Mouse (Mus musculus): Measurements from ENCODE around the gene Pcnx2.

Pcnx2 gene

DNA sequence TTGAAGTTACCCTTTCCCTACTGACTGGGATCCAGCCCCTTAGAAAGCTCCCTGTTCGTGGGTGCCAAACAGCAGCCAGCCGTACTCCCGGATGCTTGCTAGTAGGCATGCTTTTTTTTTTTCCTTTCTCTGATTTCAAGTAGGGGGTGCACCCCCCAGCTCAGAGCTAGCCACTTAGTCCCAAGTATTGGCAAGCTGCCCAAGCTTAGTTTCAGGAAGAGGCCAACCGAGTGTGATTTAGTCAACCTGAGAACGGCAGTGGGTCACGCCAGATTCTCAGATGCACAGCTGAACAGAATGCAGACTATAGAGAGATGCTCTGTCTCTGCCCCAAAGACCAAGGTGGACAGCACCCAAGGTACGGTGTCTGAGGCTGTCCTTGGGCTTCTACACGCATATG, 147.3 kb downstream of the Pcnx2 start:
- peak; percentile 35 for DNase-seq

DNA sequence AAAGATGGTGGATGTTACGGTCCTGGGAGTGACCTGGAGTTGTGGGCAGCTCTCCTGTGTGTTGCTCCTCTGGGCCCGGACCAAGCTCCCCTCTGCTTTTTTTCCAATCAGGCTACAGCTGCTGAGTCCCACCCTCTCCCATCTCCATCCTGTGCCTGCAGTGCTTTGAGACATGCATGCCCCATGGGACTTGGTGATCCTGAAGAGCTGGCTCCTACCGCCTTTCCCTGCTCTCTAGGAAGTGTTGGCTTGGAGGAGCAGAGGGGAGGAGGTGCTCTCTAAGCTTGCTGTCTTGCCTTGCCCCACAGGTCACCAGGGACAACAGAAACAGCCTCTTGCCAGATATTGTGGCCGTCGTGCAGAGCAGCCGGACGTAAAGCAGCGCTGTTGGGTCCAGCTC, 150.7 kb downstream of the Pcnx2 start:
- no peak for DNase-seq

DNA sequence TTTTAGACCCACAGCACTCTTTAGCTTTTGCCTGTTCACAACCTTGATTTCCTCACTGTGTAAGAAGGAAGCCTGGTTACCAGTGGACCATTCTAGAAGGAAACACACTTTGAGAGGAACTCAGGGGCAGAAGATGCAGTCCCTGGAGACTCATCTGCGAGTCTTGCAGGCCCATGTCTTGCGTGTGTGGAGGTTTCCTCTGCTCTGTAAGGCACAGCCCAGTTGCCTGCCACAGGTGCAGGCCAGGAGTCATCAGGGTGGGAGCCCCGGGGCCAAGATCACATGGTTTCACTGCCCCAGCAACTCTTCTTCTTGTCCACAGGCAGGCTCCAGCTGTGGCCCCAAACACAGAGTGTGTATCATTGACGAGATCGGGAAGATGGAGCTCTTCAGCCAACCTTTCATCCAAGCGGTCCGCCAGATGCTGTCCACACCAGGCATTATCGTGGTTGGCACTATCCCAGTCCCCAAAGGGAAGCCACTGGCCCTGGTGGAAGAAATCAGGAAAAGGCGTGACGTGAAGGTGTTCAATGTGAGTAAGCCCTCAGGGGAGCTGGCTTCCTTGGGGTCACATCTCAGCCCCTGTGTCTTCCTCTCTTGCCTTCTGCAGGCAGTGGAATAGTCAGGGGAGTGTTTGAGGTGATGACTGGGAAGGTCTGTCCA, 153.1 kb downstream of the Pcnx2 start:
- DNase-seq, result no peak

DNA sequence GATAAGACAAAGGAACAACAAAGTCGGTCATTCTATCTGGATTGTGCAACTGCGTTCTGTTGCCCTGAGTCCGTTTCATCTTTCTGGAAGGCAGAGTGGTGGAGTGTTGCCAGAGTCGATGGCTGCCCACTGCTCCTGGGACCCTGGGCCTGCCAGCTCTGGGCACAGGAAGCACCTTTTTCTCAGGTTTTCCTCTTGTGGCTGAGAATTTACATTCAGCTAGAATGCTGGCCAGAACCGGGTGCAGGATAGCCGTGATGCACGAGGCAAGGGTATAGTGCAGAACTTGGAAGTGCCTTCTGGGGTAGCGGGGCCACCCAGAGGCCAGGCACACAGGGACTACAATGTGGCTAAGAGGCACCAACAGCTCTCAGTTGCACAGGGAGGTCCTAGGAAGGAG, 155.7 kb downstream of the Pcnx2 start:
- no peak for DNase-seq

DNA sequence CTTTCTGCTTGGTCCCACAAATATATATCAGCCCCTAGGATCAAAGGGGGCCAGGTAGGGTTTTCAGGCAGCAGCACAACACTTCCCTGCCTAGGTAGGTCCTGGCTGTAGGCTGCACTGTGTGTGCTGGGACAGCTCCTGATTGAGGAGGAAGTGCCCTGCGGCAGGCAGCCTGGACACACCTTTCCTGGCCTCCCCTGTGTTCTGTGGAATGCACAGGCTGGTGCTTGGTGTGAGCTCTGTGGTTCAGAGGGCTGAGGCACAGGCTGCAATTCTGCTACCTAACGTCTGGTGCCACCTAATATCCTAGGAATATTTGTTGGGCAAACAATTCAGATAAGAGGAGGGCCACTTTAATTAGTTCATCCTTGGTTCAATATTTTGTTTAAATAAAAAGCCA, 156.3 kb downstream of the Pcnx2 start:
- peak; percentile 65 for DNase-seq

DNA sequence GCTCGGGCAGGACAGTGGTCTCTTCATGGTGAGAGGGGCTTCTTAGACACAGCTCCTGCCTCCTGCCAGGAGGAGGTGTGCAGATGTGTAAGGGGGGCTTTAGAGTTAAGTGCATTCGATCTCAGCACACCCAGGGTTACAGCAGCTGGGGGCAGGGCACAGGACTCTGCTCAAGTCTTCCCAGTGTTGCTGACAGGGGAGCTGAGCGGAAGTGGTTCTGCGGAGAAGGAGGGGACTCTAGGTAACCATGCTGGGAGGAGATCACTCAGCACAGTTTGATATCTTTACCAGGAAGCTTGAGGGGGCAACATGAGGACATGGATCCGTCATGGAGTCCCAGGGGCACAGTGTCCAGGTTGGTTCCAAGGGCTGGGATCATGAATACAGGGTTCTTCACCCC, 156.7 kb downstream of the Pcnx2 start:
- DNase-seq, result no peak

DNA sequence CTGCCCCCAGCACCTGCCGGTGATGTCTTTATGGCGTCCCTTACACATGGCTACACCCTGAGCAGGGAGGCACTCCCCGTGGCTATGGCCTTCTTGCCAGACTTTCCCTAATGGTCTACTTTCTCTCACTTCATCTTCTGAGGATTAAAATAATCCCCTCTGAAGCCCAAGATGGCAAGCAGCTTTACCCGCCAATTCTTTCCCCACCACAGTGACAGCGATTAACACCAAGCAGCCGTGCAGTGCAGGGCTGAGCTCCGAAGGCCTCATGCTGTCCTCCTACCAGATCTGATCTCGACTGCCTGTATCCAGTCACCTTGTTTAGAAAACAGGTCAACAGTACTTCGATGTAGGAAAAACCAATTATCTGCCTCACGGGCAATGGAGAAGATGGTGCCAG, 157.5 kb downstream of the Pcnx2 start:
- no peak for DNase-seq

DNA sequence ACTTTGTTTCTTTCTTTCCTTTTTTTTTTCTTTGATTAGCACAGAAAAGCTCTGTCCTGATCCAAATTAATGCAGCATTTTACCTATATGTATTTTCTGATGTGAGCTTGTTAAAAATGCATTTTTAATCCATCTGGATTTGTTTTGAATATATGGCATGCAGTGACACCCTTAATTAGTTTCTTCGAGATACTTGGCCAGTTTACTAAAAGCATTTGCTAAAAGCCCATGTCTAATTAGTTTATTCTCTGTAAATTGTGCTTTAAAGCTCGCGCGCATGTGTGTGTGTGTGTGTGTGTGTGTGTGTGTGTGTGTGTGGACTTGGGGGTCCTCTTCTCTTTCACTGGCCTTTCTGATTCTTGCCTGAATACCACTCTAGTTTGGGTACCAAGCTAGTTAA, 159.2 kb downstream of the Pcnx2 start:
- no peak for DNase-seq

DNA sequence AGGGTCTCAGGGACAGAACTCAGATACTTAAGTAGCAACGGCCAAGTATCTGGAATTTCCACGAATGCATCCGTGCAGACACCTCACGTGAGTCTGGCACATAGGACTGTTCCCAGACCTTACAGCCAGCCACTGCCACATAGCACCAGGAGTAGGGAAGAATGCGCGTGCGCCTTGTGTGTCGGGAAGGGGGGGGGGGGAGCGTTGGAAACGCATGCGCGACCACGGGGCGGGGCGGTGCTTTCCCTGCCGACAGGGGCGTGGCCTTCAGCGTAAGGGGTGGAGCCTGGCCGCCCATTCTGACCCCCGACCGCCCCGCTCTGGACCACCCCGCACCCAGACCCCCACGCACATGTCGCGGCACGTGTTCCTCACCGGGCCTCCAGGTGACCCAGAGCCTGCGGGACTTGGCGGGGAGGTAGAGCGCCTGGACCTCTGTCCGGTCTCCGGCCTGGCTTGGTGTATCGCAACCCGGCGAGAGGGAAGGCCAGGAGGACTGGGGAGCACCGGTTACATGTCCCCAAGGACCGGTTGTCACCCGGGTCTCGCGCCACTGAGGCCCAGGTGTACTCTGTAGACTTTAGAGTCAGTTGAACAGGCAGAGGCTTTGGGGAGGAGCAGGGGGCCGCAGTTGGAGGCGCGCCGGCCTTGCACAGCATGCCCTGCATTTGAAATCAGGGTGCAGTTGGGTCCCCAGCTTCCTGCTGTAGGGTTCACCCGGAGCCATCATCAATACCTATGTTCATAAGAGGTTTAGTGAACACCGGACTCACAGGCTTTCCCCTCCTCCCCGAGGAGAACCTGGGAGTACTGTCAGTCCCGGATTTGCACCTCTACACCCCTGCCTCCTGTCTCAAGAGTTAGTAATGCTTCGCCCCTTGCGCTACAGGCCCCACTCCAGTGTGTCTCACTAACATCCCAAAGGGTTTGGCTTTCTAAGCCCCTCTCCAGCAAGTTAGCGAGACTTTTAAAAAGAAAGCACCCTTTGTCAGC, 163.9 kb downstream of the Pcnx2 start:
- DNase-seq, result peak; percentile 91

DNA sequence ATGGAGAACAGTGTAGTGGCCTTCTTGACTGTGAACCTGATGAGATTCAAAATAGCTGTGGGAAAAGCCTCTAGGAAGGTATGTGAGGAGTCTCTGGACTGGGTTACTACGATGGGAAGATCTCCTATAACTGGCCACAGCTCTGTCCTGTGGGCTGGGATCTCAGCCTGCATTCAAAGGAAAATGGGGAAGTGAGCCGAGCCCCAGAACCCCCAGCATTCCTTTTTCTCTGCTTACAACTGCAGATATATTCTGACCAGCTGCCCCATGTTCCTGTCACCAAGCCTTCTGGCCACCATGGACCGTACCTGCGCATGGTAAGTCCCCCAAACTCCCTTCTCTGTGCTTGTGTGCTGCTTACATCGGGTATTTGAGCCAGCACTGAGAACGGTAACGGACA, 168.4 kb downstream of the Pcnx2 start, which contains the start of gene Ntpcr:
Gene Ntpcr, plus strand, starts transcription at position 218 of the 400 bp plus-strand sequence.
- no peak for DNase-seq

DNA sequence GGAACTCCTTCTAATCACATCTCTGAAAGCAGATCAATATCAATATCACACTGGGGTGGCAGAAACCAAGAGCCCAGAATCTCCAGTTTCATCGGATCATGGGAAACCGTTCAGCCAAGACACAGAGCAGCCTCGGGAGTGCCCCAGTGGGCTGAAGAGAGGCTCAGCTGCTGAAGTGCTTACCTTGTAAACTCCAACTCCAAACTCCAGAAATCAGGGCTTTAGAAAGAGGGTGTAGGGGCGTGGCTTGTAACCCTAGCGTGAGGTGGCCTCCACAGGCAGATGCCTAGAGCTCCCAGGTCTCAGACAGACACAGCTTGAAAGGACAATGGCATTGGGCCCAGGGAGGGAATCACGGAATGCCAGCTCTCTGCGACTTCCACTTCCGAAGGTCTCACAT, 170.3 kb downstream of the Pcnx2 start:
- peak; percentile 61 for DNase-seq

DNA sequence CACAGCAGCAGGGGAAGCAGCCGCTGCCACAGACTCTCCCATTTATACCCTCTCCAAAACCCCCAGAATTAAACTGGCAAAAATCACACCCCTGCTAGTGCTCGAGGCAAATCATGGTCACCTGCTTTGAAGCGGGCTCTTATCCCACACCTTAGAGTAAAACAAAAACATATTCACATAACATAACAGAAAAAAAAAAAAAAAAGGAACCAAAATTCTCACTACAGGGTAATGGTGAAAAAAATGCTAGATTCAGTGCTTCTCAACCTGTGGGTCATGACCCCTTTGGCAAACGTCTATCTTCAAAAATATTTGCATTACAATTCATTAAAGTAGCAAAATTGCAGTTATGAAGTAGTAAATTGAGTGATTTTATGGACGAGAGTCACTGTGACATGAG, 171.1 kb downstream of the Pcnx2 start:
- no peak for DNase-seq

DNA sequence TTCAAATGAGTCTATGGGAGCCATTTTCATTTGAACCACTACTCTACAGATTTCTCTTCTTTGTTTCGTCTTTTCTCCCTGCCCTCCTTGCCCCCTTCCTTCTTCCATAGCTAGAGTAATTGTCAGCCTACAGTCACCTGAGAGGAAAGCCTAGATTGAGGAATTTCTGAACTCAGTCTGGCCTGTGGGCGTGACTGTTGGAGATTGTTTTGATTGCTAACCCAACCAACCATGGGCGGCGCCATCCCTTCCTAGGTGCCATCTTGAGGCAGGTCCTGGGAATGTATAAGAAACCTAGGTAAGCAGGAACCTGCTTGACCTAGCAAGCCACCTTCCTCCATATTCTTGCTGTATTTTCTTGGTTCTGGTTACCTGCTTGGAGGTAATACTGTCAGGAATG, 172.0 kb downstream of the Pcnx2 start:
- DNase-seq, result no peak

DNA sequence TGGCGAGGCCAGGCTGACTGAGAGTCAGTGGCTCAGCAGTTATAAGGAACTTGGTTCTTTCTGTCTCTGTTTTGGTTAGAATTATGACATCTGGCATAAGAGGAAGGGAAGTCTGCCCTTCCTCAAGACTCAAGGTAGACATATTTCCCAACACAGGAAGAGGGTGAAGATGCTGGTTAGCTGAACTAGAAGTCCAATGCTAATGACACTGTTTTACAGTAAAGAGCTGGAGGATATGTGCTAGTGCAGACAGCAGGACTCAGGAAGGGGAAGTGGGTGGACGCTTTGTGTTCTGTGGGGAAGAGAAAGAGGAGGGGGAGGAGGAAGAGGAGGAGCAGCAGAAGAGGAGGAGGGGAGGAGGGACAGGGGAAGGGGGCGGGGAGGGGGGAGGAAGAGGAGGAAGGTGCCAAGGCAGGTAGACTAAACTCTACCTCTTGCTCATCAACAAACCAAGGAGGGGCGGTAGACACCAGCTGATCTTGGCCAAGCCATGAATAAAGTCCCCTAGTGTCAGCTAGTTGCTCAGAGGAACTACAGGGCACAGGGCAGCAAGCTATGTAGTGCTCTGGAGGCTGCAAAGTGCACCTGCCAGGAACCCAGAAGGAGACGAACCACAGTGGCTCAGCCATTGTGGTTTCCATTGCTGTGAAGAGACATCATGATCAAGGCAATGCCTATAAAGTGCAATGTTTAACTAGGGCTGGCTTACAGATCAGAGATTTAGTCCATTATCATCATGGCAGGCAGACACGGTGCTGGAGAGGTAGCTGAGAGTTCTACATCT, 172.9 kb downstream of the Pcnx2 start:
- DNase-seq, result peak; percentile 58

DNA sequence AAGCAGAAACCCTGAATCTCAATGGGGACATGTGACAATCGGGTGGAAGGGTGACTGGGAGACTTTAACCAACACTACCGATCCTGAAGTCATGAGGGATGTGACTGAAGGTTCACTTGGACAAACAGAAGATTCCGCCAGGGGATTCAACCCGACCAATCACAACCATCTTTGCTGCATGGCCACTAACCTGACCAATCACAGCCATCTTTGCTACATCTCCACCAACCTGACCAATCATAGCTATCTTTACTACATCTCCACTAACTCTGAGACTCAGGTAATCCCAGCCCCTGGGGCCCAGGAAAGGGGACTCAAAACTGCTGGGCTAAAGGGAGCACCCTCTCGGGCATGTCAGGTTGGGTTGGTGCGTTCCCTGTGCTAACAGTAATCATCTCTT, 174.7 kb downstream of the Pcnx2 start:
- no peak for DNase-seq

DNA sequence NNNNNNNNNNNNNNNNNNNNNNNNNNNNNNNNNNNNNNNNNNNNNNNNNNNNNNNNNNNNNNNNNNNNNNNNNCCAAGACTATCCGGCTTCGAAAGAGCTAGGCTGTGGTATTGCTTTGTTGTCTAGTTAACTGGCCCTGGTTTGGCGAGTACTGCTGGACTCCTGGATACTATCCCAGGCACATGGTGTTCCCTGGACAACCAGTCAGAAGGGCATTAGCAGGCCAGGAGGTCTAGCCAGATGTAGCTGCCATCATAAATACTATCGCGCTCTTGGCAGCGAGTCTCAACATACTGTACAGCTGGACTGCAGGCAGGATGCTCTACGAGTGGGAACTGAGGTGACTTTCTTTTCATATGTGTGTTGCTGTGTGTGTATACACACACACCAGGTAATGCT, 175.4 kb downstream of the Pcnx2 start:
- DNase-seq, result no peak

DNA sequence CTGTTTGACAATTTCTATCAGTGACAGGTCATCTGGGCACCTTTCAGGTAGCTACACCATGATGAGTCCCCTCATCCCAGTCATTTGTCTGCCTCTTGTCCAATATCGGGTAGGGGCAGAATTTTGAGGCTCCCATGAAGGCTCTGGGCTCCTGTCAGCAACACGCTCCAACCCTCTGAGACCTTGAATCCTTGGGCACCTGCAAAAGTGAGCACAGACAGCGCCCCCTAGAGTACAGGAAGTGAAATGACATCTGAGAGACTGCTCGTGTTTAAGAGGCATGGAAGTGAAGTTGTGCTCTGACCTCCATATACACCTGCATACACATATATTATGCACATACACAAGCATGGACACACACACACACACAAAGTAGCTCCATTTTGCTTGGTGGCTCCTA, 179.2 kb downstream of the Pcnx2 start:
- DNase-seq, result no peak

DNA sequence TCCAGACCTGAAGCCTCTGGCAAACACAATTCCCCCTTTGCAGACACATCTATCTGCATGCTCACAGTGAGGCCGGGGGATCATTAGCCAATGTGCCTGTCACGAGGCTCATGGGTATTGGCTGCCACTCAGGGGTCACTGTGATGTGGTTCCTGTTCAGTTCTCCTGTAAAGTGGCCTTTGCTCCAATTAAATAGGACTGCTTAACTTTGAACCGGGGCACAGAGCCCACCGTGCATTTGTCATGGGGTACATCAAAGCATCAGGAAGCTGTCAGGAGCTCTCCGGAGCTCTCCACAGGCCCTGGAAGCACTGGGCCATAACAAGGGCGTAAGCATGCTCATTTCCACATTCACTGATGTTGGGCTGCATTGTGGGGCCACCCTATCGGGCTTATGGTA, 181.5 kb downstream of the Pcnx2 start:
- no peak for DNase-seq

DNA sequence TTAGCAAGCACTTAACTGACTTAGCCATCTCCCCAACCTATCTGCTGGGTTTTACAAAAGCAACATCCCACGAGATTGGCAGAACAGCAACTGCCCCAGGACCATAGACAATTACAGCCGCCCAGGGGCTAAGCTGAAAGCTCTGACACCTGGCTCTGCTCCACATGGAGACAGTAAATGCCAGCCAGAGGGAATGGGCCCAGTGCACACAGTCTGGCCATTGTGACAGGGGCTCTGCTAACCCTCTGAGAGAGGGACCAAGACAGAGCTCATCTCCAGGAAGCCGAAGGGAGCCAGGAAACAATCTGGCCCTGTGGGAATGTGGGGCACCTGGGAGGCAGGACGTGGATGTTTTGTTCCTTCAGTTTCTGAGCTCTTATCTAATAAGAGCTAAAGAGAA, 181.9 kb downstream of the Pcnx2 start:
- no peak for DNase-seq

DNA sequence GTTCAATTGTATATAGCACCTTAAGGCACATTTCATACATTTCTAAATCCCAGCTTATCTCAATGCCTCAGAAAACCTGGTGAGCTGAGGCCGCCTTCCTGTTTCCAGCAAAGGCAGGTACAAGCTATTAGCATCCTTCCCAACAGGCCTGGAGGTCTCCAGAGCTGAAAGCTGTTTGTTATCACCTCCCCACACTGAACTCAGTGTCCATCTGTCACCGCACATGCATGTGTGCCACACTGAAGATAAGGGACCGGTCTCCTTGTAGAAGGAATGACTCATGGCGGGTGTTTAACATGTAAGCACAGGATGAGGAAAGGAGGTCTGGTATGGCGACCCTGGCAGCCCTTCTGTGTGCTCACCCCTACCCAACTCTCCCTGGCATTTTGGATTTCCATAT, 186.6 kb downstream of the Pcnx2 start:
- DNase-seq, result no peak

DNA sequence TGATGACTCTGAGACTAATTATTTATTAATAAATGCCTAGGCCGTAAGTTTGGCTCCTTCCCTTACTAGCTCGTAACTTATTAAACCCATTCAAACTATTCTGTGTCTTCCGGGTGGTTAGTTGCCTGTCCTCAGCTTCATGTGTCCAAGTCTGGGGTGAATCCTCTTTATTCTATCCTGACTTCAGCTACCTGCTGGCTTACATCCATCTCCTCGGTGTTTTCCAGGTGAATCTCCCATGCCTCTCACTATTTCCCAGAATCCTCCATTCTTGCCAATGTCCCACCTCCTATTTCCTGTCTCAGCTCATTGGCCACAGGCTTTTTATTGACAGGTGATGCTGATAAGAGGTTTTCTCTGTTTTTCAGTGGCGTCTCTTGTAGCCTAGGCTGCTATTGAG, 188.9 kb downstream of the Pcnx2 start:
- DNase-seq, result no peak

DNA sequence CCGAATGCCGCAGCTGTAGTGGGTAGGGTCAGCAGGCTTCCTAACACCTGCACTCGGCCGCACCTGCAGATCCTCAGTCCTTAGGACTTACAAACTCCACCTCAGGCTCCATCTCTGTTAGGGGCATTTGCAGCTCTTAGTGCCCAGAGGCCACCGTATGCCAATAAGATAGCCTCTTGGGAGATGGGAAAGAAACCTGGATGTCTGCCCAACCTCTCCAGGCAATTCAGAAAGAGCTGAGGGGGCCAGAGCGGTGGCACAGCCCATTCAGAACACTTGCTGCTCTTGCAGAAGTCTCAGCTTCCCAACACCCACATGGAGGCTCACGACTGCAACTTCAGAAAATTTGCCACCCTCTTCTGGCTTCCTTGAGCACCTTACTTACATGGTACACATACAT, 192.3 kb downstream of the Pcnx2 start:
- DNase-seq, result no peak

DNA sequence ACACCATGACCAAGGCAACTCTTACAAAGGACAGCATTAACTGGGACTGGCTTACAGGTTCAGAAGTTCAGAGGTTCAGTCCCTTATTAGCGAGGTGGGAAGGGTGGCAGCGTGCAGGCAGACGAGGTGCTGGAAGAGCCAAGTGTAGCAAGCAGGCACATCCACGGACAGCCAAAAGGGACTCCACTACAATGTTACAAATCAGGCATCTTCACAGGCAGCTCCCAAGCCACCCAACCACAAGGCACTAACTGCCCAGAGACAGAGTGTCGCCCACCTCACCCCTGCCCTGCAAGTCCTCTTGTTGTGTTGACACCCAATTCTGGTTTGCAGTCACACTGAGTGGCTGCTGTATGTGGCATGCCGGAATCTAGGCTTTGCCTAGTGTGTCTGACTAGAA, 193.7 kb downstream of the Pcnx2 start:
- no peak for DNase-seq

All from lung, postnatal 36 days (tissue).